Mouse (Mus musculus): ENCODE data around the gene Spag6. TPM values are rescaled to one million over a fixed set of nuclear protein-coding genes. Genes with fewer than 3 reads are reported as not detected.

Gene Spag6
- polyA plus RNA-seq, 1 experiment: not detected

- Histone ChIP-seq H3K4me1 (ENCODE audit: control insufficient read depth, insufficient read depth, low read length) (peaks cover 2% of the 10 kb centered on the region), H3K4me3 (replicated peaks; ENCODE audit: control insufficient read depth, low read depth, low read length) (no peak overlapping the region), H3K27ac (ENCODE audit: control insufficient read depth, insufficient read depth, low read depth, low read length, poor library complexity) (no peak overlapping the region)
- WGBS: under 1% methylated on average over 58 of the region's 58 CpGs
- TF ChIP-seq POLR2A (IDR thresholded peaks at IDR 0.05; ENCODE audit: borderline replicate concordance, control insufficient read depth, low read depth, low read length) (no peak), CTCF (IDR thresholded peaks at IDR 0.05; ENCODE audit: control insufficient read depth, insufficient read depth, low read length) (no peak)
Observed at GRCm38 (mm10) chr2:18690055-18690691, 3.7 kb upstream of the Spag6 start.

GRCm38 (mm10) chr2:18690756-18691155 is 3.1 kb upstream of the Spag6 start:
- WGBS: 6% methylated on average over 9 of the region's 9 CpGs
- H3K4me1 ChIP-seq (ENCODE audit: control insufficient read depth, insufficient read depth, low read length): peaks cover 2% of the 10 kb centered on the region
- no peak overlapping the region for H3K27ac ChIP-seq (ENCODE audit: control insufficient read depth, insufficient read depth, low read depth, low read length, poor library complexity)
- H3K4me3 ChIP-seq (replicated peaks; ENCODE audit: control insufficient read depth, low read depth, low read length): no peak overlapping the region
- TF ChIP-seq POLR2A (IDR thresholded peaks at IDR 0.05; ENCODE audit: borderline replicate concordance, control insufficient read depth, low read depth, low read length) (no peak), CTCF (IDR thresholded peaks at IDR 0.05; ENCODE audit: control insufficient read depth, insufficient read depth, low read length) (no peak)

- TF ChIP-seq POLR2A (IDR thresholded peaks at IDR 0.05; ENCODE audit: borderline replicate concordance, control insufficient read depth, low read depth, low read length): no peak
- no peak for TF ChIP-seq CTCF (IDR thresholded peaks at IDR 0.05; ENCODE audit: control insufficient read depth, insufficient read depth, low read length)
- Histone ChIP-seq H3K4me1 (ENCODE audit: control insufficient read depth, insufficient read depth, low read length) (peaks cover 2% of the 10 kb centered on the region), H3K27ac (ENCODE audit: control insufficient read depth, insufficient read depth, low read depth, low read length, poor library complexity) (no peak overlapping the region), H3K4me3 (replicated peaks; ENCODE audit: control insufficient read depth, low read depth, low read length) (no peak overlapping the region)
Observed at GRCm38 (mm10) chr2:18692031-18692430, 1.8 kb upstream of the Spag6 start.

GRCm38 (mm10) chr2:18692548-18692947 is 1.3 kb upstream of the Spag6 start:
- Histone ChIP-seq H3K4me1 (ENCODE audit: control insufficient read depth, insufficient read depth, low read length) (peaks cover 2% of the 10 kb centered on the region), H3K4me3 (replicated peaks; ENCODE audit: control insufficient read depth, low read depth, low read length) (no peak overlapping the region), H3K27ac (ENCODE audit: control insufficient read depth, insufficient read depth, low read depth, low read length, poor library complexity) (no peak overlapping the region)
- 11% methylated on average over 1 of the region's 1 CpGs for WGBS
- TF ChIP-seq POLR2A (IDR thresholded peaks at IDR 0.05; ENCODE audit: borderline replicate concordance, control insufficient read depth, low read depth, low read length) (no peak), CTCF (IDR thresholded peaks at IDR 0.05; ENCODE audit: control insufficient read depth, insufficient read depth, low read length) (no peak)

GRCm38 (mm10) chr2:18693491-18693870 is 351 bp upstream of the Spag6 start:
- Histone ChIP-seq H3K4me1 (ENCODE audit: control insufficient read depth, insufficient read depth, low read length) (peaks cover 2% of the 10 kb centered on the region), H3K4me3 (replicated peaks; ENCODE audit: control insufficient read depth, low read depth, low read length) (no peak overlapping the region), H3K27ac (ENCODE audit: control insufficient read depth, insufficient read depth, low read depth, low read length, poor library complexity) (no peak overlapping the region)
- TF ChIP-seq POLR2A (IDR thresholded peaks at IDR 0.05; ENCODE audit: borderline replicate concordance, control insufficient read depth, low read depth, low read length) (no peak), CTCF (IDR thresholded peaks at IDR 0.05; ENCODE audit: control insufficient read depth, insufficient read depth, low read length) (no peak)
- 1% methylated on average over 5 of the region's 5 CpGs for WGBS

GRCm38 (mm10) chr2:18694611-18694950 is 749 bp downstream of the Spag6 start:
- no peak overlapping the region for H3K27ac ChIP-seq (ENCODE audit: control insufficient read depth, insufficient read depth, low read depth, low read length, poor library complexity)
- WGBS: 2% methylated on average over 20 of the region's 20 CpGs
- H3K4me1 ChIP-seq (ENCODE audit: control insufficient read depth, insufficient read depth, low read length): peaks cover 2% of the 10 kb centered on the region; the same call in 1 of the 2 replicates
- no peak for TF ChIP-seq CTCF (IDR thresholded peaks at IDR 0.05; ENCODE audit: control insufficient read depth, insufficient read depth, low read length)
- peak overlapping the region; percentile 50 for H3K4me3 ChIP-seq (replicated peaks; ENCODE audit: control insufficient read depth, low read depth, low read length)

- TF ChIP-seq CTCF (IDR thresholded peaks at IDR 0.05; ENCODE audit: control insufficient read depth, insufficient read depth, low read length): no peak
- TF ChIP-seq POLR2A (IDR thresholded peaks at IDR 0.05; ENCODE audit: borderline replicate concordance, control insufficient read depth, low read depth, low read length): no peak
- Histone ChIP-seq H3K27ac (ENCODE audit: control insufficient read depth, insufficient read depth, low read depth, low read length, poor library complexity) (no peak overlapping the region), H3K4me3 (replicated peaks; ENCODE audit: control insufficient read depth, low read depth, low read length) (no peak overlapping the region), H3K4me1 (ENCODE audit: control insufficient read depth, insufficient read depth, low read length) (peaks cover 2% of the 10 kb centered on the region; the same call in 1 of the 2 replicates)
- 8% methylated on average over 8 of the region's 8 CpGs for WGBS
Observed at GRCm38 (mm10) chr2:18695163-18695562, 1.3 kb downstream of the Spag6 start.

GRCm38 (mm10) chr2:18695629-18696150 is 1.9 kb downstream of the Spag6 start:
- WGBS: 13% methylated on average over 7 of the region's 7 CpGs
- TF ChIP-seq CTCF (IDR thresholded peaks at IDR 0.05; ENCODE audit: control insufficient read depth, insufficient read depth, low read length): no peak
- TF ChIP-seq POLR2A (IDR thresholded peaks at IDR 0.05; ENCODE audit: borderline replicate concordance, control insufficient read depth, low read depth, low read length): no peak
- peaks cover 2% of the 10 kb centered on the region; the same call in 1 of the 2 replicates for H3K4me1 ChIP-seq (ENCODE audit: control insufficient read depth, insufficient read depth, low read length)
- H3K4me3 ChIP-seq (replicated peaks; ENCODE audit: control insufficient read depth, low read depth, low read length): no peak overlapping the region
- H3K27ac ChIP-seq (ENCODE audit: control insufficient read depth, insufficient read depth, low read depth, low read length, poor library complexity): no peak overlapping the region

Measured in bone marrow, adult 2 months (tissue).